Mouse (Mus musculus) liver, postnatal 0 days (tissue): ENCODE results near the gene Trim9. TPM values are rescaled to one million over a fixed set of nuclear protein-coding genes. Genes with fewer than 3 reads are reported as not detected.
A peak's percentile ranks its signal among the peaks of the same experiment; 100 is the strongest.

ENCODE experiments used
- ATAC-seq: fragments of 200-750 bp; cut with Nextera tagmentation; 2 replicates; pipeline ENCODE4 v1.8.0; 2017; ENCODE audit warnings: mild to moderate bottlenecking, moderate library complexity
- DNase-seq: peaks from one replicate; pipeline ENCODE4 v3.0.0-alpha.2; 2016
- H3K27ac ChIP-seq: fragments of 300-500 bp; sonication (generic); 2 replicates; pipeline ENCODE4 v1.5.1; 2014; ENCODE audit warnings: antibody characterized with exemption, moderate library complexity, mild to moderate bottlenecking, low read depth
- H3K27me3 ChIP-seq: fragments of 300-500 bp; sonication (generic); 2 replicates; pipeline ENCODE4 v1.6.1; 2014; ENCODE audit warnings: low read length, control low read depth, mixed read lengths; ENCODE audit not compliant: insufficient read depth
- H3K36me3 ChIP-seq: fragments of 300-500 bp; sonication (generic); replicated peaks from 2 replicates; pipeline ENCODE4 v1.6.1; 2014; ENCODE audit warnings: mild to moderate bottlenecking, control low read depth, low read length, moderate library complexity, mixed read lengths; ENCODE audit not compliant: insufficient read depth
- H3K4me1 ChIP-seq: fragments of 300-500 bp; sonication (generic); 2 replicates; pipeline ENCODE4 v1.6.1; 2014; ENCODE audit warnings: antibody characterized with exemption, mild to moderate bottlenecking, control low read depth; ENCODE audit not compliant: insufficient read depth
- H3K4me2 ChIP-seq: fragments of 300-500 bp; sonication (generic); 2 replicates; pipeline ENCODE4 v1.6.1; 2014; ENCODE audit warnings: low read depth, mild to moderate bottlenecking, low read length, moderate library complexity, mixed read lengths
- H3K4me3 ChIP-seq: fragments of 300-500 bp; sonication (generic); 2 replicates; pipeline ENCODE4 v1.5.1; 2014; ENCODE audit warnings: low read depth, low read length
- H3K9ac ChIP-seq: fragments of 300-500 bp; sonication (generic); replicated peaks from 2 replicates; pipeline ENCODE4 v1.6.1; 2014; ENCODE audit warnings: mild to moderate bottlenecking, moderate library complexity
- H3K9me3 ChIP-seq: fragments of 300-500 bp; sonication (generic); 2 replicates; pipeline ENCODE4 v1.6.1; 2016; ENCODE audit warnings: mild to moderate bottlenecking, control low read depth, low read length, mixed read lengths
- CTCF ChIP-seq: sonication (generic); IDR thresholded peaks from 2 replicates; pipeline ENCODE4 v1.5.1; 2016; ENCODE audit warnings: antibody characterized with exemption, low read depth
- EP300 ChIP-seq: IDR thresholded peaks from 2 replicates; pipeline ENCODE4 v1.6.1; 2016; ENCODE audit warnings: antibody characterized with exemption, low read depth, mild to moderate bottlenecking
- WGBS: fragments of 180-500 bp; shearing (Covaris S2); extraction: QIAGEN DNeasy Blood & Tissue Kit; methylation state at CpG from one replicate; pipeline ENCODE4 v1.1.7; 2014; ENCODE audit not compliant: insufficient replicate concordance; 5-methylcytosine and 5-hydroxymethylcytosine counted together
- polyA plus RNA-seq: library from polyadenylated mRNA; unstranded; fragments of >200 nt; fragmentation: Nextera tagmentation; extraction: Ambion mirVana; gene quantifications from 2 replicates; pipeline ENCODE4 v1.2.1, GENCODE M21; 2015

Trim9 gene
- polyA plus RNA-seq, 1 experiment from 2014 or later, result 0.02 TPM

DNA sequence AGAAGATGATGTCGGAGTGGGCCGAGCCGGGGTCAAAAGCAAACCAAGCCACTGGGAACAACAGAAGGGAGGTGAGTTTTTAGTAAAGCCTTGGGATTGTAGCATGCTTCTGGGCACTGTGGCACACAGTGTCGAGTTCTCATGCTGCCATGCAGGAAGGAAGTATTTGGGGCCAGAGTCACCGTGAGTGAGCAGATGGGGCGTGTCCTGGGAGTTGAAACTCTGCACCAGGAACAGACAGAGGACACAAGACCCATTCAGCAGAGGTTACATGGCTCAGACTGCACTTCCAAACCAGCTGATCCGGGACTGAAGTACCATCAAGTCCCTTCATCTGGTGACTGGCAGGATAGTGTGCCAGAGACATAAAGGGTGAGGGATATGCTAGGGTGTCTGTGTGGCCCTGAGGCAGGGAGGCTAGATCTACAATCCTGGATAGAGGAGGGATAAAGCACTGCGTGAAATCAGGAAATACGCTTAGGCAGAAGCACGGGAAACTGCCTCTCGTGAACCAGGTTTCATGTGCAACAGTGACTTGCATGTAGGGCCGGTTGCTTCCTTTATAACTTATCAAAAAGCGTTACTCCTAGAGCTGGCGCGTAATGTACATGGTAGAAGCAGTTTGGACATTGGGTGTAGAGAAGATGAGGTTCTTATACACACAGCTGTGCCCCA, 96.1 kb downstream of the Trim9 start:
- H3K9ac ChIP-seq, result no peak overlapping the region
- DNase-seq (peak; percentile 28), ATAC-seq (no peak)
- H3K4me1 ChIP-seq, result no peaks in the 10 kb centered on the region
- H3K27ac ChIP-seq, result 0 out of 2 replicates have a peak overlapping the region, but pooled peaks have one; percentile 5
- no peaks in the 10 kb centered on the region for H3K9me3 ChIP-seq
- peak overlapping the region; percentile 20; the same call in 1 of the 2 replicates for H3K4me2 ChIP-seq
- H3K4me3 ChIP-seq, result no peak overlapping the region
- WGBS, result 52% methylated on average over 15 of the region's 15 CpGs
- TF ChIP-seq CTCF, result no peak
- TF ChIP-seq EP300, result no peak
- H3K36me3 ChIP-seq, result no peaks in the 10 kb centered on the region
- no peaks in the 10 kb centered on the region for H3K27me3 ChIP-seq

DNA sequence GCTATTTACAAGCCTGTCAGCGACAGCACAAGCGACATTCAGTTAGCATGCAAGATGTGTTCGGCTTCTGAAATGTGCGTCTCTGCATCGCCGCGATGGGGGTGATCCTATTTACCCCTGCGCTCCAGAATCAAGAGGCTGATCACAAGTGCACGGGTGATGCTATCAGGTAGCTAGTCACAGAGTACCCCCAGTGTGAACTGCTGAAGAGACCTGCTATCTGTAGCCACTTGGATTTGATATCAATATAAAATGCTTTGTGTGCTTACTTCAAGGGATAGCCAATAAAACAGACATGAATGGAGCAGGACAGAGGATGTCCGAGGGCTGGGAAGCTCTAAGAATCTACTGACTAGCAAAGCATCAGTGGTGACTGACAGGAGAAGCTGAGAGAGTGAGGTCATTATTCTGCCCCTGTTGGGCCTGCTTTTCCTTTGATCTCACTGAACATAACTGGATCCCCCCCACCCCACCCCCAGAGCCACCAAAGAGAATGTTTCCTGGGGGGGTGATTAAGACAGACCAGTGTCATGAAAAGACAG, 97.7 kb downstream of the Trim9 start:
- Histone ChIP-seq H3K9ac (no peak overlapping the region), H3K9me3 (no peaks in the 10 kb centered on the region), H3K27me3 (no peaks in the 10 kb centered on the region), H3K4me1 (no peaks in the 10 kb centered on the region), H3K27ac (no peak overlapping the region), H3K4me3 (no peak overlapping the region), H3K36me3 (no peaks in the 10 kb centered on the region), H3K4me2 (no peak overlapping the region)
- 87% methylated on average over 10 of the region's 10 CpGs for WGBS
- TF ChIP-seq EP300 (no peak), CTCF (no peak)
- DNase-seq (no peak), ATAC-seq (no peak)

GRCm38 (mm10) chr12:70247683-70248474, 99.5 kb downstream of the Trim9 start:
- 62% methylated on average over 15 of the region's 15 CpGs for WGBS
- ATAC-seq, result no peak
- Histone ChIP-seq H3K4me2 (no peak overlapping the region), H3K4me1 (no peaks in the 10 kb centered on the region), H3K9ac (no peak overlapping the region), H3K27ac (no peak overlapping the region), H3K27me3 (no peaks in the 10 kb centered on the region), H3K36me3 (no peaks in the 10 kb centered on the region), H3K4me3 (no peak overlapping the region), H3K9me3 (no peaks in the 10 kb centered on the region)
- no peak for TF ChIP-seq EP300
- TF ChIP-seq CTCF, result no peak
- no peak for DNase-seq

- H3K9ac ChIP-seq, result no peak overlapping the region
- ATAC-seq (no peak), DNase-seq (no peak)
- H3K4me2 ChIP-seq, result no peak overlapping the region
- H3K4me1 ChIP-seq, result no peaks in the 10 kb centered on the region
- H3K27ac ChIP-seq, result no peak overlapping the region
- no peaks in the 10 kb centered on the region for H3K36me3 ChIP-seq
- no peak overlapping the region for H3K4me3 ChIP-seq
- no peaks in the 10 kb centered on the region for H3K27me3 ChIP-seq
- TF ChIP-seq CTCF (no peak), EP300 (no peak)
- no peaks in the 10 kb centered on the region for H3K9me3 ChIP-seq
- 82% methylated on average over 7 of the region's 7 CpGs for WGBS
Measured at GRCm38 (mm10) chr12:70242550-70242949, 104.9 kb downstream of the Trim9 start.

DNA sequence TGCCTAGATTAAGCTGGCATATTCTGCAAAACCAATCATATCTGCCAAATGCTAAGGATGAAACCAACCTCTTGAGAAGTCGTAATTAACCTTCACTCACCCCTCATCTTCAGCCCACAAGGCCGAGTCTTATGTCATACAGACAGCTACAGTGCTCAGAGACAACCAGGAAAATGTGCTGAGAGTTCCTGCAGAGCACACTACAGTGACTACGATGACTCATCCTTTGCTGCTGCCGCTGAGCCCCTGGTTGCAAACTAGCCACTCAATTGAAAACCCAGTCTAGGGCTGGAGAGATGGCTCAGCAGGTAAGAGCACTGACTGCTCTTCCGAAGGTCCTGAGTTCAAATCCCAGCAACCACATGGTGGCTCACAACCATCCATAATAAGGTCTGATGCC, 107.7 kb downstream of the Trim9 start:
- Histone ChIP-seq H3K9ac (no peak overlapping the region), H3K27ac (no peak overlapping the region), H3K9me3 (no peaks in the 10 kb centered on the region), H3K27me3 (no peaks in the 10 kb centered on the region), H3K36me3 (no peaks in the 10 kb centered on the region), H3K4me2 (no peak overlapping the region), H3K4me3 (no peak overlapping the region), H3K4me1 (peaks cover 5% of the 10 kb centered on the region)
- TF ChIP-seq CTCF (no peak), EP300 (no peak)
- 52% methylated on average over 5 of the region's 5 CpGs for WGBS
- no peak for DNase-seq
- no peak for ATAC-seq

DNA sequence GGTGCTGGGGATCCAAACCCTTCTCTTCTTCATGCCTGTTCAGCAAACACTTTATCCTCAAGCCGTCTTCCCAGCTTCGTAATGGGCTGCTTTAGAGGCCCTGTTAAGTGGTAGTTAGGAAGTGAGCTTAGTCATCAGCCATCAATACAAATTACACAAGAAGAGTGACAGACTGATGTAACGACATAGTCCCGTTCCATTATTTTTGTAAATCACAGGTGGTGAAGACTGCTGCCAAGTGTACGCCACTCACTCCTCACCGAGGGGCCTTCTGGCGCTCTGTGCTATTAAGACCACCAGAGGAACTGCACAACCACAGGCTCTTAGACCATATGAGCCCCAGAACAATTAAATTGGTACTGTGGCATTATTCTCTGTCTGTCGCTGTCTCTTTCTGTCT, 108.8 kb downstream of the Trim9 start:
- Histone ChIP-seq H3K36me3 (no peaks in the 10 kb centered on the region), H3K9ac (no peak overlapping the region), H3K27me3 (no peaks in the 10 kb centered on the region), H3K4me1 (peaks cover 13% of the 10 kb centered on the region), H3K4me2 (no peak overlapping the region), H3K9me3 (no peaks in the 10 kb centered on the region), H3K27ac (no peak overlapping the region), H3K4me3 (no peak overlapping the region)
- TF ChIP-seq CTCF (no peak), EP300 (no peak)
- no peak for ATAC-seq
- DNase-seq, result no peak
- 68% methylated on average over 8 of the region's 8 CpGs for WGBS
